Mouse (Mus musculus): ENCODE results near the gene Ppp1r11. TPM values are rescaled to one million over a fixed set of nuclear protein-coding genes. Genes with fewer than 3 reads are reported as not detected.

Ppp1r11 gene
- total and polyA plus RNA-seq, 3 experiments: 113 to 247 (median 113) TPM

GRCm38 (mm10) chr17:36900001-36900400, 51.5 kb downstream of the Ppp1r11 start:
- Histone ChIP-seq H3K36me3 (replicated peaks) (no peaks in the 10 kb centered on the region), H3K4me3 (ENCODE audit: low read depth, low read length) (no peak overlapping the region), H3K4me1 (ENCODE audit: insufficient read depth, low read depth, low read length) (no peaks in the 10 kb centered on the region), H3K27me3 (ENCODE audit: insufficient read depth, low read length) (peaks cover 11% of the 10 kb centered on the region), H3K9me3 (replicated peaks) (no peaks in the 10 kb centered on the region)
- TF ChIP-seq TAL1 (conservative IDR thresholded peaks at IDR 0.05; ENCODE audit: low read depth, low read length) (no peak), CTCF (IDR thresholded peaks at IDR 0.05; ENCODE audit: low read depth, low read length) (no peak), POLR2AphosphoS5 (IDR thresholded peaks at IDR 0.05; ENCODE audit: insufficient replicate concordance, low read depth, low read length) (no peak), GATA2 (IDR thresholded peaks at IDR 0.05; ENCODE audit: borderline replicate concordance, low read depth, low read length) (no peak), GATA1 (IDR thresholded peaks at IDR 0.05; ENCODE audit: borderline replicate concordance, low read length) (no peak)
- ATAC-seq (ENCODE audit: extremely low read depth, insufficient number of reproducible peaks, low FRiP score, poor library complexity, severe bottlenecking) (no peak), DNase-seq (ENCODE audit: low spot score) (no peak)

- Histone ChIP-seq H3K27me3 (ENCODE audit: insufficient read depth, low read length) (peaks cover 11% of the 10 kb centered on the region), H3K36me3 (replicated peaks) (no peaks in the 10 kb centered on the region), H3K4me3 (ENCODE audit: low read depth, low read length) (no peak overlapping the region), H3K9me3 (replicated peaks) (no peaks in the 10 kb centered on the region), H3K4me1 (ENCODE audit: insufficient read depth, low read depth, low read length) (no peaks in the 10 kb centered on the region)
- no peak for ATAC-seq (ENCODE audit: extremely low read depth, insufficient number of reproducible peaks, low FRiP score, poor library complexity, severe bottlenecking)
- TF ChIP-seq TAL1 (conservative IDR thresholded peaks at IDR 0.05; ENCODE audit: low read depth, low read length): no peak
- TF ChIP-seq GATA1 (IDR thresholded peaks at IDR 0.05; ENCODE audit: borderline replicate concordance, low read length): no peak
- TF ChIP-seq CTCF (IDR thresholded peaks at IDR 0.05; ENCODE audit: low read depth, low read length): no peak
- no peak for TF ChIP-seq POLR2AphosphoS5 (IDR thresholded peaks at IDR 0.05; ENCODE audit: insufficient replicate concordance, low read depth, low read length)
- no peak for TF ChIP-seq GATA2 (IDR thresholded peaks at IDR 0.05; ENCODE audit: borderline replicate concordance, low read depth, low read length)
- no peak for DNase-seq (ENCODE audit: low spot score)
Measured at GRCm38 (mm10) chr17:36899376-36899775, 52.2 kb downstream of the Ppp1r11 start.

Other genes with a start within 250 kb of the Ppp1r11 start
Only the 20 nearest of the 21 such genes appear.
- gene H2-M10.5, start 178.8 kb downstream of the Ppp1r11 start, total RNA-seq (2014; fragmentation: Nextera tagmentation): not detected in 2 replicates
- gene H2-M10.5, start 178.8 kb downstream of the Ppp1r11 start, total RNA-seq (2017): not detected in 2 replicates
- not detected in 2 replicates for gene H2-M10.5, start 178.8 kb downstream of the Ppp1r11 start, polyA plus RNA-seq (2012)
- not detected in 2 replicates for gene H2-M10.6, start 139.6 kb downstream of the Ppp1r11 start, total RNA-seq (2014; fragmentation: Nextera tagmentation)
- gene H2-M10.6, start 139.6 kb downstream of the Ppp1r11 start, total RNA-seq (2017): 0.06 TPM in 1 of 2 replicates, not detected in the other
- gene H2-M10.6, start 139.6 kb downstream of the Ppp1r11 start, polyA plus RNA-seq (2012): not detected in 2 replicates
- 31.8 and 39.7 TPM in 2 replicates for gene Trim26, start 114.6 kb downstream of the Ppp1r11 start, total RNA-seq (2014; fragmentation: Nextera tagmentation)
- 12.5 TPM in 2 replicates for gene Trim26, start 114.6 kb downstream of the Ppp1r11 start, total RNA-seq (2017)
- gene Trim26, start 114.6 kb downstream of the Ppp1r11 start, polyA plus RNA-seq (2012): 11.7 and 13.4 TPM in 2 replicates
- gene Trim15, start 84.5 kb downstream of the Ppp1r11 start, total RNA-seq (2014; fragmentation: Nextera tagmentation): not detected in 2 replicates
- 0.22 TPM in 1 of 2 replicates, not detected in the other for gene Trim15, start 84.5 kb downstream of the Ppp1r11 start, total RNA-seq (2017)
- not detected in 2 replicates for gene Trim15, start 84.5 kb downstream of the Ppp1r11 start, polyA plus RNA-seq (2012)
- gene Trim10, start 82.2 kb downstream of the Ppp1r11 start, total RNA-seq (2014; fragmentation: Nextera tagmentation): 8.3 and 18.1 TPM in 2 replicates
- gene Trim10, start 82.2 kb downstream of the Ppp1r11 start, total RNA-seq (2017): 16.2 and 17.5 TPM in 2 replicates
- gene Trim10, start 82.2 kb downstream of the Ppp1r11 start, polyA plus RNA-seq (2012): 2.7 and 6.1 TPM in 2 replicates
- not detected in 2 replicates for gene Trim40, start 61.6 kb downstream of the Ppp1r11 start, total RNA-seq (2014; fragmentation: Nextera tagmentation)
- 0.12 TPM in 1 of 2 replicates, not detected in the other for gene Trim40, start 61.6 kb downstream of the Ppp1r11 start, total RNA-seq (2017)
- gene Trim40, start 61.6 kb downstream of the Ppp1r11 start, polyA plus RNA-seq (2012): not detected in 2 replicates
- gene Trim31, start 53.6 kb downstream of the Ppp1r11 start, total RNA-seq (2014; fragmentation: Nextera tagmentation): not detected in 2 replicates
- gene Trim31, start 53.6 kb downstream of the Ppp1r11 start, total RNA-seq (2017): not detected in 2 replicates
- gene Trim31, start 53.6 kb downstream of the Ppp1r11 start, polyA plus RNA-seq (2012): not detected in 2 replicates
- not detected in 2 replicates for gene Rnf39, start 8.8 kb downstream of the Ppp1r11 start, total RNA-seq (2014; fragmentation: Nextera tagmentation)
- not detected in 2 replicates for gene Rnf39, start 8.8 kb downstream of the Ppp1r11 start, total RNA-seq (2017)
- not detected in 2 replicates for gene Rnf39, start 8.8 kb downstream of the Ppp1r11 start, polyA plus RNA-seq (2012)
- gene Znrd1, start 6.8 kb upstream of the Ppp1r11 start, total RNA-seq (2014; fragmentation: Nextera tagmentation): 154 and 169 TPM in 2 replicates
- 123 and 127 TPM in 2 replicates for gene Znrd1, start 6.8 kb upstream of the Ppp1r11 start, total RNA-seq (2017)
- gene Znrd1, start 6.8 kb upstream of the Ppp1r11 start, polyA plus RNA-seq (2012): 4.7 and 6.8 TPM in 2 replicates
- 17.3 and 18.0 TPM in 2 replicates for gene Znrd1as, start 6.9 kb upstream of the Ppp1r11 start, total RNA-seq (2014; fragmentation: Nextera tagmentation)
- gene Znrd1as, start 6.9 kb upstream of the Ppp1r11 start, total RNA-seq (2017): 23.3 and 35.1 TPM in 2 replicates
- 0.77 and 0.95 TPM in 2 replicates for gene Znrd1as, start 6.9 kb upstream of the Ppp1r11 start, polyA plus RNA-seq (2012)
- gene 2410137M14Rik, start 29.5 kb upstream of the Ppp1r11 start, total RNA-seq (2014; fragmentation: Nextera tagmentation): not detected in 2 replicates
- 0.16 TPM in 1 of 2 replicates, not detected in the other for gene 2410137M14Rik, start 29.5 kb upstream of the Ppp1r11 start, total RNA-seq (2017)
- gene 2410137M14Rik, start 29.5 kb upstream of the Ppp1r11 start, polyA plus RNA-seq (2012): not detected in 2 replicates
- gene H2-M5, start 37.8 kb upstream of the Ppp1r11 start, total RNA-seq (2014; fragmentation: Nextera tagmentation): not detected in 2 replicates
- gene H2-M5, start 37.8 kb upstream of the Ppp1r11 start, total RNA-seq (2017): 0.11 TPM in 1 of 2 replicates, not detected in the other
- gene H2-M5, start 37.8 kb upstream of the Ppp1r11 start, polyA plus RNA-seq (2012): not detected in 2 replicates
- not detected in 2 replicates for gene Zfp57, start 49.4 kb upstream of the Ppp1r11 start, total RNA-seq (2014; fragmentation: Nextera tagmentation)
- 0.35 and 0.44 TPM in 2 replicates for gene Zfp57, start 49.4 kb upstream of the Ppp1r11 start, total RNA-seq (2017)
- gene Zfp57, start 49.4 kb upstream of the Ppp1r11 start, polyA plus RNA-seq (2012): not detected in 2 replicates
- gene Mog, start 71.7 kb upstream of the Ppp1r11 start, total RNA-seq (2014; fragmentation: Nextera tagmentation): not detected in 2 replicates
- 0.05 TPM in 1 of 2 replicates, not detected in the other for gene Mog, start 71.7 kb upstream of the Ppp1r11 start, total RNA-seq (2017)
- not detected in 2 replicates for gene Mog, start 71.7 kb upstream of the Ppp1r11 start, polyA plus RNA-seq (2012)
- gene Gabbr1, start 94.2 kb upstream of the Ppp1r11 start, total RNA-seq (2014; fragmentation: Nextera tagmentation): 35.2 and 36.4 TPM in 2 replicates
- gene Gabbr1, start 94.2 kb upstream of the Ppp1r11 start, total RNA-seq (2017): 11.7 and 12.4 TPM in 2 replicates
- gene Gabbr1, start 94.2 kb upstream of the Ppp1r11 start, polyA plus RNA-seq (2012): 31.9 and 42.6 TPM in 2 replicates
- not detected in 2 replicates for gene Olfr90, start 136.8 kb upstream of the Ppp1r11 start, total RNA-seq (2014; fragmentation: Nextera tagmentation)
- 0.06 and 0.27 TPM in 2 replicates for gene Olfr90, start 136.8 kb upstream of the Ppp1r11 start, total RNA-seq (2017)
- not detected in 2 replicates for gene Olfr90, start 136.8 kb upstream of the Ppp1r11 start, polyA plus RNA-seq (2012)
- gene Olfr91, start 146.5 kb upstream of the Ppp1r11 start, total RNA-seq (2014; fragmentation: Nextera tagmentation): not detected in 2 replicates
- 0.05 and 0.06 TPM in 2 replicates for gene Olfr91, start 146.5 kb upstream of the Ppp1r11 start, total RNA-seq (2017)
- gene Olfr91, start 146.5 kb upstream of the Ppp1r11 start, polyA plus RNA-seq (2012): not detected in 2 replicates
- not detected in 2 replicates for gene Olfr92, start 168.3 kb upstream of the Ppp1r11 start, total RNA-seq (2014; fragmentation: Nextera tagmentation)
- not detected in 2 replicates for gene Olfr92, start 168.3 kb upstream of the Ppp1r11 start, total RNA-seq (2017)
- gene Olfr92, start 168.3 kb upstream of the Ppp1r11 start, polyA plus RNA-seq (2012): not detected in 2 replicates
- gene Olfr93, start 209.8 kb upstream of the Ppp1r11 start, total RNA-seq (2014; fragmentation: Nextera tagmentation): not detected in 2 replicates
- gene Olfr93, start 209.8 kb upstream of the Ppp1r11 start, total RNA-seq (2017): 0.06 and 0.27 TPM in 2 replicates
- gene Olfr93, start 209.8 kb upstream of the Ppp1r11 start, polyA plus RNA-seq (2012): not detected in 2 replicates
- not detected in 2 replicates for gene Ubd, start 242.2 kb upstream of the Ppp1r11 start, total RNA-seq (2014; fragmentation: Nextera tagmentation)
- gene Ubd, start 242.2 kb upstream of the Ppp1r11 start, total RNA-seq (2017): not detected in 2 replicates
- not detected in 2 replicates for gene Ubd, start 242.2 kb upstream of the Ppp1r11 start, polyA plus RNA-seq (2012)